Mouse (Mus musculus): ENCODE data around the gene Atp1a4. TPM values are rescaled to one million over a fixed set of nuclear protein-coding genes. Genes with fewer than 3 reads are reported as not detected.

Atp1a4 gene
- polyA plus RNA-seq, 1 experiment = 0.09 TPM

DNA sequence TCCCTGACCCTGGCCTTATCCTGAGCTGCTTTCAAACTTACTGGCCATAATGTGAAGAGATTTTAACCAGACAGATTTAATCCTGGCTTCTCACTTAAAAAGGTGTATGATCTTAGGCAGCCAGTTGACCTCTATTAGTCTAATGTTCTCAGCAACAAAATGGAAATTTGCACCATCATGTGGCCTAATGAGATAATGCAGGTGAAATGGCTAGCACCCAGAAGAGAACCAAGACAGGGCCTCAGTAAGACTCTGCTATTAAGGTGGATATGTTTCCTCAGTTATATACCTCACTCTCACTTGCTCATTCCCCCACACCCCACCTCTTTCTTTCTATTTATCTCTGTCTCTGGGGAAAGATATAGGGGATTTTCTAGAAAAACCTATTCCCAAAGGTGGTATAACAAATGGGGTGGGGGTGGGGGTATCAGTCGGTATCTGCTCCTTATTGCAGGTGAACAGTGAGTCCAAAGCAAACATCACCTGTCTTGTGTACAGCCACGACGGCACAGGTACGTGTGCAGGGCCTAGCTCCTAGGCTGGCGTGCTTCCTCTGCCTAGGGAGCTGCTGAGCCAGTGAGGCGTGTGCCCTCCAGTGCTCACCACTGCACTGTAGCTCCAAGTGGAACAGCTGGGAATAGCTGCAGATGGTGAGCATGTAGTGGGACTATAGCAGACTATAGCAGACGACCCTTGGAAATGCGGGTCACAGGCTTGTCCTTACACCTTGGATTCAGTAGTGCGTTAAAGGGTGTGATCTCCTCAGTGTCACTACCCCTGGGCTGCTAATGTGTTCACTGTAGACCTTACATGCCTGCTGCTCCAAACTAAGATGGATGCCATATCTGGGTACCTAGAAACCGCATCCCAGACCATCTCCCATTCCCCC, 71.6 kb downstream of the Atp1a4 start:
- H3K27ac ChIP-seq (ENCODE audit: insufficient read depth, low read depth, low read length) = no peak overlapping the region
- DNase-seq = no peak
- WGBS = 90% methylated on average over 10 of the region's 10 CpGs
- TF ChIP-seq CTCF (conservative IDR thresholded peaks at IDR 0.05; ENCODE audit: insufficient read depth, insufficient read length, low read depth, low read length) (no peak), POLR2A (IDR thresholded peaks at IDR 0.05; ENCODE audit: low read depth, low read length) (no peak)
- H3K4me1 ChIP-seq (ENCODE audit: control insufficient read depth, insufficient read depth, low read length) = no peaks in the 10 kb centered on the region
- no peak overlapping the region for H3K4me3 ChIP-seq (ENCODE audit: insufficient read depth, low read depth, low read length)
- no peaks in the 10 kb centered on the region for H3K27me3 ChIP-seq (replicated peaks; ENCODE audit: control insufficient read depth, insufficient read depth, low read length)
- H3K36me3 ChIP-seq (ENCODE audit: control insufficient read depth, insufficient read depth, low read length) = peaks cover 12% of the 10 kb centered on the region

DNA sequence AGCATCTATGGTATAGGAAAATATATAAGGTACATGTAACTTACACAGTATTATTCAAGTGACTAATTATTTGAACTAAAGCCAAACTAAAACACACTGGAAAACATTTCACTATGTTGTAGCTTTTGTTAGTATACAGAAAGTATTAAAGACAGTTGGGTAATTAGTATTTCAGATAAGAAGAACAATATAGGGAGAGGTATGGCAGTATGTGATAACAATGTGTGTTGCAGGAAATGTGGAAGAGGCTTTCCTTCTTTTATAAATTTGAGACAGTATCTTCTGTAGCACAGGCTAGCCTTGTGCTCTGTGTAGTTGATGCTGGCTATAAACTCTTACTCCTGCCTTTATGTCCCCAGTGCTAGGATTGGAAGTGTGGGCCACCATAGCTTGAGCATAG, 74.3 kb downstream of the Atp1a4 start:
- no peaks in the 10 kb centered on the region for H3K27me3 ChIP-seq (replicated peaks; ENCODE audit: control insufficient read depth, insufficient read depth, low read length)
- TF ChIP-seq CTCF (conservative IDR thresholded peaks at IDR 0.05; ENCODE audit: insufficient read depth, insufficient read length, low read depth, low read length) = no peak
- H3K36me3 ChIP-seq (ENCODE audit: control insufficient read depth, insufficient read depth, low read length) = peaks cover 15% of the 10 kb centered on the region
- DNase-seq = no peak
- H3K27ac ChIP-seq (ENCODE audit: insufficient read depth, low read depth, low read length) = no peak overlapping the region
- H3K4me1 ChIP-seq (ENCODE audit: control insufficient read depth, insufficient read depth, low read length) = no peaks in the 10 kb centered on the region
- no peak overlapping the region for H3K4me3 ChIP-seq (ENCODE audit: insufficient read depth, low read depth, low read length)

- H3K27me3 ChIP-seq (replicated peaks; ENCODE audit: control insufficient read depth, insufficient read depth, low read length) = no peaks in the 10 kb centered on the region
- no peaks in the 10 kb centered on the region for H3K4me1 ChIP-seq (ENCODE audit: control insufficient read depth, insufficient read depth, low read length)
- H3K27ac ChIP-seq (ENCODE audit: insufficient read depth, low read depth, low read length) = no peak overlapping the region
- peaks cover 15% of the 10 kb centered on the region for H3K36me3 ChIP-seq (ENCODE audit: control insufficient read depth, insufficient read depth, low read length)
- no peak for DNase-seq
- H3K4me3 ChIP-seq (ENCODE audit: insufficient read depth, low read depth, low read length) = no peak overlapping the region
- TF ChIP-seq CTCF (conservative IDR thresholded peaks at IDR 0.05; ENCODE audit: insufficient read depth, insufficient read length, low read depth, low read length) = no peak
- TF ChIP-seq POLR2A (IDR thresholded peaks at IDR 0.05; ENCODE audit: low read depth, low read length) = no peak
- WGBS = 98% methylated on average over 6 of the region's 6 CpGs
These were observed 75.2 kb downstream of the Atp1a4 start for GRCm38 (mm10) chr1:172183056-172183455.

DNA sequence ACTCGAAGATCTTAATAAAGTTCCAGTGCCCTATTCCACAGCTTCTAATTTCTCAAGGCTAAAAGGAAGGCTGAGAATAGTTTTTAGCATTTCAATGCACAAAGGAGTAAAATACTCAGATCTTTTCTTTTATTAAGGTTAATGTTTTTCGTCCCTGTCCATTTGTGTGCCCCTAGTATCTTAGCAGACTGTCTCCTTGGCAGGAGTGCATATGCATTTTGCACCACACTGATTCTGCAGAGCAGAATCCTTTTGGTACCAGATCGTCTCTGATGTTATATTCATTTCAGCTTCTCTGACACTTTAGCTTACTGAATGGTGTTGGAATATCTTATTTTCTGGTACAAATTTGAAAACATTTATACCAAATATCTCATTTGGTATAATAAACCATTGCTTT, 76.4 kb downstream of the Atp1a4 start:
- Histone ChIP-seq H3K4me1 (ENCODE audit: control insufficient read depth, insufficient read depth, low read length) (no peaks in the 10 kb centered on the region), H3K27ac (ENCODE audit: insufficient read depth, low read depth, low read length) (no peak overlapping the region), H3K4me3 (ENCODE audit: insufficient read depth, low read depth, low read length) (no peak overlapping the region), H3K27me3 (replicated peaks; ENCODE audit: control insufficient read depth, insufficient read depth, low read length) (no peaks in the 10 kb centered on the region), H3K36me3 (ENCODE audit: control insufficient read depth, insufficient read depth, low read length) (peaks cover 9% of the 10 kb centered on the region)
- no peak for DNase-seq
- 91% methylated on average over 3 of the region's 3 CpGs for WGBS
- TF ChIP-seq POLR2A (IDR thresholded peaks at IDR 0.05; ENCODE audit: low read depth, low read length) (no peak), CTCF (conservative IDR thresholded peaks at IDR 0.05; ENCODE audit: insufficient read depth, insufficient read length, low read depth, low read length) (no peak)

DNA sequence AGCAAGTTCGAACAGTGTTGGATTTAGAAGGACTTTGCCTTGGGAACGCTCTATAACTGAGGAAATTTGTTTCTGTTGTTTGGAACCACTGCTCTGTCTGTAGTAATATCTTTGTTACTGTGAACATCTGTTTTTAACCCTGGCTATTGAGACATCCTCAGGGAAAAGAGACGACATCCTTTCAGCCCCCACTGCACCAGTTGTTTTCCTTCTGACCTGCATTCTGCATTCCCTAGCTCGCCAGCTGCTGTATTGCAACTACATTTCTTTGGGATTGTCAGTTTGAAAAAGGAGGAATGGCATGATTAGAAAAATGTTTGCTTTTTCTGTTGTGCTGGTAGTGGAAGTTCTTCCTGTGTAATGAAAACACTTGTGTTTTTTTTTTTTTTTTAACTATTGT, 77.3 kb downstream of the Atp1a4 start:
- no peak overlapping the region for H3K27ac ChIP-seq (ENCODE audit: insufficient read depth, low read depth, low read length)
- DNase-seq = no peak
- no peak overlapping the region for H3K4me3 ChIP-seq (ENCODE audit: insufficient read depth, low read depth, low read length)
- TF ChIP-seq POLR2A (IDR thresholded peaks at IDR 0.05; ENCODE audit: low read depth, low read length) (no peak), CTCF (conservative IDR thresholded peaks at IDR 0.05; ENCODE audit: insufficient read depth, insufficient read length, low read depth, low read length) (no peak)
- whole genome bisulfite sequencing = 47% methylated on average over 4 of the region's 4 CpGs
- no peaks in the 10 kb centered on the region for H3K4me1 ChIP-seq (ENCODE audit: control insufficient read depth, insufficient read depth, low read length)
- no peaks in the 10 kb centered on the region for H3K27me3 ChIP-seq (replicated peaks; ENCODE audit: control insufficient read depth, insufficient read depth, low read length)
- peaks cover 12% of the 10 kb centered on the region for H3K36me3 ChIP-seq (ENCODE audit: control insufficient read depth, insufficient read depth, low read length)

GRCm38 (mm10) chr1:172179102-172179501, 79.1 kb downstream of the Atp1a4 start:
- WGBS = 35% methylated on average over 7 of the region's 7 CpGs
- H3K4me1 ChIP-seq (ENCODE audit: control insufficient read depth, insufficient read depth, low read length) = no peaks in the 10 kb centered on the region
- DNase-seq = no peak
- H3K27ac ChIP-seq (ENCODE audit: insufficient read depth, low read depth, low read length) = no peak overlapping the region
- H3K27me3 ChIP-seq (replicated peaks; ENCODE audit: control insufficient read depth, insufficient read depth, low read length) = no peaks in the 10 kb centered on the region
- no peak for TF ChIP-seq CTCF (conservative IDR thresholded peaks at IDR 0.05; ENCODE audit: insufficient read depth, insufficient read length, low read depth, low read length)
- no peak for TF ChIP-seq POLR2A (IDR thresholded peaks at IDR 0.05; ENCODE audit: low read depth, low read length)
- H3K4me3 ChIP-seq (ENCODE audit: insufficient read depth, low read depth, low read length) = no peak overlapping the region
- peaks cover 20% of the 10 kb centered on the region for H3K36me3 ChIP-seq (ENCODE audit: control insufficient read depth, insufficient read depth, low read length)

DNA sequence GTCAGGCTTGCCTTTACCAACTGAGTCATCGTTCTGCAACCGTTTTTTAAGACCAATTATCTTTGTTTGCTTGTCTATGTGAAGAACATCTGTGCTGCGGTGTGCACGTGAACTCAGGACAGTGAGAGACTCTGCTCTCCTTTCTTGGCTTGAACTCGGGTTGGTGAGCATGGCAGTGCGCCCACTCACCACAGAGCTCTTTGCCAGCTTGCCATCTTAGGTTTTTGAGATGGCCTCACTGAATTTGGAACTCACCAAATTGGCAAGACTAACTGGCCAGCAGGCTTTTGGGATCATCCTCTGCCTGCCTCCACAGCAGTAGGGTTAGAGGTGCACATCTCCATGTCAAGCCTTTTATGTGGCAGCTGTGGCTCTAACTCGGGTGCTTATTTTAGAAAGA, 80.4 kb downstream of the Atp1a4 start:
- Histone ChIP-seq H3K27me3 (replicated peaks; ENCODE audit: control insufficient read depth, insufficient read depth, low read length) (no peaks in the 10 kb centered on the region), H3K4me1 (ENCODE audit: control insufficient read depth, insufficient read depth, low read length) (no peaks in the 10 kb centered on the region), H3K4me3 (ENCODE audit: insufficient read depth, low read depth, low read length) (no peak overlapping the region), H3K36me3 (ENCODE audit: control insufficient read depth, insufficient read depth, low read length) (peaks cover 17% of the 10 kb centered on the region), H3K27ac (ENCODE audit: insufficient read depth, low read depth, low read length) (no peak overlapping the region)
- TF ChIP-seq POLR2A (IDR thresholded peaks at IDR 0.05; ENCODE audit: low read depth, low read length) = no peak
- TF ChIP-seq CTCF (conservative IDR thresholded peaks at IDR 0.05; ENCODE audit: insufficient read depth, insufficient read length, low read depth, low read length) = no peak
- 64% methylated on average over 7 of the region's 7 CpGs for WGBS
- DNase-seq = no peak

Other genes with a start within 250 kb of the Atp1a4 start
- 2.9 and 3.3 TPM in 2 replicates for gene Vangl2, start 230.0 kb downstream of the Atp1a4 start, polyA plus RNA-seq (2012; rRNA removed)
- gene Nhlh1, start 200.8 kb downstream of the Atp1a4 start, polyA plus RNA-seq (2012; rRNA removed) = not detected in 2 replicates
- gene Copa, start 175.9 kb downstream of the Atp1a4 start, polyA plus RNA-seq (2012; rRNA removed) = 60.4 and 74.9 TPM in 2 replicates
- gene Ncstn, start 175.6 kb downstream of the Atp1a4 start, polyA plus RNA-seq (2012; rRNA removed) = 94.0 and 98.3 TPM in 2 replicates
- gene Pex19, start 131.7 kb downstream of the Atp1a4 start, polyA plus RNA-seq (2012; rRNA removed) = 110 and 125 TPM in 2 replicates
- gene Dcaf8, start 110.3 kb downstream of the Atp1a4 start, polyA plus RNA-seq (2012; rRNA removed) = 93.4 and 95.1 TPM in 2 replicates
- gene Pea15a, start 51.6 kb downstream of the Atp1a4 start, polyA plus RNA-seq (2012; rRNA removed) = 52.1 and 58.7 TPM in 2 replicates
- 0.29 and 27.1 TPM in 2 replicates for gene Casq1, start 38.5 kb downstream of the Atp1a4 start, polyA plus RNA-seq (2012; rRNA removed)
- gene Igsf8, start 3.2 kb upstream of the Atp1a4 start, polyA plus RNA-seq (2012; rRNA removed) = 54.3 and 57.7 TPM in 2 replicates
- 21.5 and 36.4 TPM in 2 replicates for gene Atp1a2, start 39.6 kb upstream of the Atp1a4 start, polyA plus RNA-seq (2012; rRNA removed)
- gene Kcnj9, start 70.9 kb upstream of the Atp1a4 start, polyA plus RNA-seq (2012; rRNA removed) = 0.06 and 0.11 TPM in 2 replicates
- gene Kcnj10, start 82.8 kb upstream of the Atp1a4 start, polyA plus RNA-seq (2012; rRNA removed) = 17.0 and 17.1 TPM in 2 replicates
- 4.9 and 5.6 TPM in 2 replicates for gene Pigm, start 118.1 kb upstream of the Atp1a4 start, polyA plus RNA-seq (2012; rRNA removed)
- gene Slamf9, start 216.9 kb upstream of the Atp1a4 start, polyA plus RNA-seq (2012; rRNA removed) = 19.2 and 20.2 TPM in 2 replicates
- gene Igsf9, start 223.4 kb upstream of the Atp1a4 start, polyA plus RNA-seq (2012; rRNA removed) = 15.4 and 20.7 TPM in 2 replicates
- gene Tagln2, start 241.6 kb upstream of the Atp1a4 start, polyA plus RNA-seq (2012; rRNA removed) = 202 and 286 TPM in 2 replicates

Measured in kidney, adult 2 months (tissue).